Mouse (Mus musculus) E14TG2a.4 (cell line): ENCODE data around the gene Bcl2.

Source experiments
- CTCF ChIP-seq: conservative IDR thresholded peaks from 2 replicates; pipeline ENCODE4 v1.5.1; 2014; ENCODE audit warnings: low read length
- NANOG ChIP-seq: IDR thresholded peaks from 2 replicates; pipeline ENCODE4 v1.6.1; 2014; ENCODE audit warnings: borderline replicate concordance, low read length, mixed read lengths
- POU5F1 ChIP-seq: IDR thresholded peaks from 2 replicates; pipeline ENCODE4 v1.6.1; 2014; ENCODE audit warnings: low read length, borderline replicate concordance

DNA sequence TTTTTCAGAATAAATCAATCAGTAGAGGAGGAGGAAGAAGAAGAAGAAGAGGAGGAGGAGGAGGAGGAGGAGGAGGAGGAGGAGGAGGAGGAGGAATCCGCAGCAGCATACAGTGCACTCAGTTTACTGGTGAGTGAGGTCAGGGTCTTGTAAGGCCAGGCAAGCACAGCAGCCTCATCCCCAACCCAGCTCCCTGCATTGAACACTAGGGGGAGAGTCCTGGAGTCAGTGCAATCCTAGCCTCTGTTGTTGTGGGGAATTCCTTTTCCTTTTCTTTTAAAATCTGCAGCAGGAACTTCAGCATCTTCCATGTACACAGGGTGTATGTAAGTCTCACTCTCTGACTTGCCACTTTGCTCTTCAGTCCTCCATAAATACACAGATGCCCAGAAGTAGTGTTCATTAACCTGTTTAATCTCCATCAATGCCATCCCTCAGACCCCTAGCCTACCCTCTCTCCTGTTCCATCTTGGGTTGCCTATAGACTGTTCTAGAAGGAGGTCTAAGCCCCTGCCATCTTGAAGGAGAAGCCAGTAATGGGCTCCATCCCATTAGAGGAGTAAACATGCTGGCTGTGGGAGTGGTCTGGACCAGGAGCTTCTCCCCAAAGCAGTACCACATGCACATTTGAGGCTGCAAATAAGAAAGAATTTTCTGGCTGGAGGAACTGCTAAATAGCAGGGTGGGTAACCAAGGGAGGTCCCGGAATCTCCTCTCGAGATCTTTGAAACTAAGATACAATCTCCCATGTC, 85.2 kb downstream of the Bcl2 start:
- TF ChIP-seq CTCF, result peak; percentile 20; the same call in 1 of the 2 replicates
- TF ChIP-seq POU5F1, result no peak
- no peak for TF ChIP-seq NANOG
